Mouse (Mus musculus): ENCODE measurements around the gene Ramp2. TPM values are rescaled to one million over a fixed set of nuclear protein-coding genes. Genes with fewer than 3 reads are reported as not detected.

Ramp2 gene
- total RNA-seq, 1 experiment from 2014 or later: not detected

GRCm38 (mm10) chr11:101232010-101232839 is 13.6 kb upstream of the Ramp2 start:
- ATAC-seq (replicated peaks in 1 of 2; ENCODE audit: insufficient read depth in 1 of 2, low FRiP score in 2 of 2, low TSS enrichment in 1 of 2, low read depth in 1 of 2, poor library complexity in 2 of 2, severe bottlenecking in 2 of 2): peak; percentile 49 to 71

- ATAC-seq (replicated peaks in 1 of 2; ENCODE audit: insufficient read depth in 1 of 2, low FRiP score in 2 of 2, low TSS enrichment in 1 of 2, low read depth in 1 of 2, poor library complexity in 2 of 2, severe bottlenecking in 2 of 2): no peak
Observed at GRCm38 (mm10) chr11:101233240-101233639, 12.6 kb upstream of the Ramp2 start.

GRCm38 (mm10) chr11:101234124-101234523 is 11.7 kb upstream of the Ramp2 start:
- ATAC-seq (replicated peaks in 1 of 2; ENCODE audit: insufficient read depth in 1 of 2, low FRiP score in 2 of 2, low TSS enrichment in 1 of 2, low read depth in 1 of 2, poor library complexity in 2 of 2, severe bottlenecking in 2 of 2): no peak

DNA sequence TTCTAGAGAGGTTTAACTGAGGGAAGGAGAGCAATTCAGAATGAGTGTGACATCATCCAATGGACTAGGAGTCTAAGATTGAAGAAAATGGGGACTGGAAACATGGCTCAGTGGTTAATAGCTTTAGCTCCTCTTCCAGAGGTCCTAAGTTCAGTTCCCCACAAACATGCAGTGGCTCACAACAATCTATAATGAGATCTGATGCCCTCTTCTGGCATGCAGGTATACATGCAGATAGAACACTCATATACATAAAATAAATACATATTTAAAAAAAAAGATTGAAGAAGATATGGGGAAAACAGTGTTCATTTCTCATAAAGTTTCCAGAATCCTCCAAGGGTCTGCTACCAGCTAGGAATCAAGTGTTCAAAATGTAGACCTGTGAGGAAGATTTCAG is 10.4 kb upstream of the Ramp2 start:
- no peak for ATAC-seq (replicated peaks in 1 of 2; ENCODE audit: insufficient read depth in 1 of 2, low FRiP score in 2 of 2, low TSS enrichment in 1 of 2, low read depth in 1 of 2, poor library complexity in 2 of 2, severe bottlenecking in 2 of 2)

GRCm38 (mm10) chr11:101236782-101237181 is 9.0 kb upstream of the Ramp2 start:
- ATAC-seq (replicated peaks in 1 of 2; ENCODE audit: insufficient read depth in 1 of 2, low FRiP score in 2 of 2, low TSS enrichment in 1 of 2, low read depth in 1 of 2, poor library complexity in 2 of 2, severe bottlenecking in 2 of 2): no peak

GRCm38 (mm10) chr11:101238071-101238647 is 7.7 kb upstream of the Ramp2 start:
- no peak for ATAC-seq (replicated peaks in 1 of 2; ENCODE audit: insufficient read depth in 1 of 2, low FRiP score in 2 of 2, low TSS enrichment in 1 of 2, low read depth in 1 of 2, poor library complexity in 2 of 2, severe bottlenecking in 2 of 2)

DNA sequence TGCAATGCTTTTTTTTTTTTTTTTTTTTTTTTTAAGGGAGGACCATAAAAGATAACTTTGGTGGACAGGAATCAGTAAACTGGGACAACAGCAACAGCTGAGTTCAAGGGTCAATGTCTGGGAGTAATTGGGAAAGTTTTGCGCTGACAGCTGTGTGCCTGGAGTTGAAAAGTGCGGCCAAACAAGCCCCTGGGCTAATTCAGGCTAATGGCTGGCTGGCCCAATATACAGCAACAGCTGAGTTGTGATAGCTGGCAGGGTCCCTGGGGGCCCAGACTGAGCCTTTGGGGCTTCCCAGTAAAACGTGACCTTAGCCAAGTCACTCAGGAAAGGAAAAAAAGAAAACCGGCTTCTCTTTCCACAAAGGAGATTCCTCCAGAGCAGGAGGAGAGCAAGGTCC is 757 bp upstream of the Ramp2 start:
- ATAC-seq (replicated peaks in 1 of 2; ENCODE audit: insufficient read depth in 1 of 2, low FRiP score in 2 of 2, low TSS enrichment in 1 of 2, low read depth in 1 of 2, poor library complexity in 2 of 2, severe bottlenecking in 2 of 2): no peak

- no peak for ATAC-seq (replicated peaks in 1 of 2; ENCODE audit: insufficient read depth in 1 of 2, low FRiP score in 2 of 2, low TSS enrichment in 1 of 2, low read depth in 1 of 2, poor library complexity in 2 of 2, severe bottlenecking in 2 of 2)
Observed at GRCm38 (mm10) chr11:101246702-101247012, 829 bp downstream of the Ramp2 start.

DNA sequence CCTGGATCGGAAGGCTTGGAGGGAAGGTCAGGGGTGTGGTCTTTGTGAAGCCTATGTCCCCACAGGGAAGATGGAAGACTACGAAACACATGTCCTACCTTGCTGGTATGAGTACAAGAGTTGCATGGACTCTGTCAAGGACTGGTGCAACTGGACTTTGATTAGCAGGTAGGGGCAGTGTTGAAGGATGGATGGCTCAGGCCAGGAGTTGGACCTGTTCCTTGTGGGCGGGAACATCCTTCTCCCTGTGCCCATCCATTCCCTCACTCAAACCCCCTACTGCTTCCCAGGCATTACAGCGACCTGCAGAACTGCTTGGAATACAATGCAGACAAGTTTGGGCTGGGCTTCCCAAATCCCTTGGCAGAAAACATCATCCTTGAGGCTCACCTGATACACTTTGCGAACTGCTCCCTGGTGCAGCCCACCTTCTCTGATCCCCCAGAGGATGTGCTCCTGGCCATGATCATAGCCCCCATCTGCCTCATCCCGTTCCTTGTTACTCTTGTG is 1.7 kb downstream of the Ramp2 start:
- no peak for ATAC-seq (replicated peaks in 1 of 2; ENCODE audit: insufficient read depth in 1 of 2, low FRiP score in 2 of 2, low TSS enrichment in 1 of 2, low read depth in 1 of 2, poor library complexity in 2 of 2, severe bottlenecking in 2 of 2)

- peak in 1 of 2 experiments; percentile 51; a peak in 1 of 4 replicates for ATAC-seq (replicated peaks in 1 of 2; ENCODE audit: insufficient read depth in 1 of 2, low FRiP score in 2 of 2, low TSS enrichment in 1 of 2, low read depth in 1 of 2, poor library complexity in 2 of 2, severe bottlenecking in 2 of 2)
Observed at GRCm38 (mm10) chr11:101248258-101248994, 2.6 kb downstream of the Ramp2 start.

- no peak for ATAC-seq (replicated peaks in 1 of 2; ENCODE audit: insufficient read depth in 1 of 2, low FRiP score in 2 of 2, low TSS enrichment in 1 of 2, low read depth in 1 of 2, poor library complexity in 2 of 2, severe bottlenecking in 2 of 2)
Observed at GRCm38 (mm10) chr11:101251031-101251430, 5.2 kb downstream of the Ramp2 start.

GRCm38 (mm10) chr11:101252941-101253340 is 7.1 kb downstream of the Ramp2 start:
- ATAC-seq (replicated peaks in 1 of 2; ENCODE audit: insufficient read depth in 1 of 2, low FRiP score in 2 of 2, low TSS enrichment in 1 of 2, low read depth in 1 of 2, poor library complexity in 2 of 2, severe bottlenecking in 2 of 2): no peak

DNA sequence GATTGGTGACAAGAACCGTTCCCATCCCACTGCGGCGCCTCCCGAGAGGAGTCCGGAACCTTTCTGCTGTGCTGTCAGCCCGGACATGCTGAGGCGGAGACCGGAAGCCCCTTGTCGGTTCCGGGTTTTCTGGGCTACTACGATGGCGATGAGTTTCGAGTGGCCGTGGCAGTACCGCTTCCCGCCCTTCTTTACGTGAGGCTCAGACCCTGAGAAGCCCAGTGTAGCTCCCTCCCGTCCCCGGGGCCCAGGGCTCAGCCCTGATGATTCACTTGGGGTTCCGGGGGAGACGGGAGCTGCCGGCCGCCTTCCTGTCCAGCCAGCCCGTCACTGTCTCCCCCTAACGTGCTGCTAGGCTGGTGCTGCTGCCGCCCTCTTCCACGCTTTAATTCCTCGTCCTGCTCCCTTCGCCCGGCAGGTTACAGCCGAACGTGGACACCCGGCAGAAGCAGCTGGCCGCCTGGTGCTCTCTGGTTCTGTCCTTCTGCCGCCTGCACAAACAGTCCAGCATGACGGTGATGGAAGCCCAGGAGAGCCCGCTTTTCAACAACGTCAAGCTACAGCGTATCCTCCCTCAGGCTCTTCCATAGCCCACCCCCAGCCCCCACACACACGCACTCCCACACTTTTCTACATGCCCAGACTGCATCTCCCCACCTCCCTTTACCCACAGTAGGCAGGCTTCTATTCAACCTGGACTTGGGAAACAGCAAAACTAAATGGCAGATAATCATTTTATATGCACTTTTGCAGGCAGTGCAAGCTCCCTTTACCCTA is 8.0 kb downstream of the Ramp2 start, which contains the start of gene Vps25:
TSS of gene Vps25 (plus strand) at position 95 of the 777 bp plus-strand sequence.
- ATAC-seq (replicated peaks in 1 of 2; ENCODE audit: insufficient read depth in 1 of 2, low FRiP score in 2 of 2, low TSS enrichment in 1 of 2, low read depth in 1 of 2, poor library complexity in 2 of 2, severe bottlenecking in 2 of 2): peak; percentile 82 to 96

GRCm38 (mm10) chr11:101255826-101256775 is 10.3 kb downstream of the Ramp2 start:
- ATAC-seq (replicated peaks in 1 of 2; ENCODE audit: insufficient read depth in 1 of 2, low FRiP score in 2 of 2, low TSS enrichment in 1 of 2, low read depth in 1 of 2, poor library complexity in 2 of 2, severe bottlenecking in 2 of 2): no peak

DNA sequence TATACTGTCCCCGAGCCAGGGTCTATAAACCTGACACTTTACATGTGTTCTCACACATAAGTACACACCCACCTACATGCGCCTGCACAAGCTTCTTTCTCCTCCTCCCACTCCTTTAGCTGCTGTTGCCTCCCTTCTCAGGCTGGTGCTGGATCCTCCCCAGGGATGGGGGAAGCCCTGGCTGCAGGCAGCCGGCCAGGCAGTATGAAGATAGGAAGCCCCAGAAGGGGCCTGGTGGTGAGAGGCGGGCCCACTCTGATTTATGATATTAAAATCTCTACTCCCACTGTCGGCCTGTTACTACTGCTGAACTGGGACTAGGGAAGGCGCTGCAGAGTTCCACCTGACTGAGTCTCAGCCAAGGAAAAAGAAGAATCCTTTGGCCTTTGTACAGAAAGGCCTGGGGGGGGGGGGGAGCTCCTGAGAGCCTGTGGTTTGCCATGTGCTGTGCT is 13.5 kb downstream of the Ramp2 start:
- ATAC-seq (replicated peaks in 1 of 2; ENCODE audit: insufficient read depth in 1 of 2, low FRiP score in 2 of 2, low TSS enrichment in 1 of 2, low read depth in 1 of 2, poor library complexity in 2 of 2, severe bottlenecking in 2 of 2): no peak
